21 mouse cellular contexts compared by ENCODE assay signal in genomic region chr7:99276679-99277078, GRCm38 (mm10). TPM values are rescaled to one million over a fixed set of nuclear protein-coding genes. Genes with fewer than 3 reads are reported as not detected.
A peak's percentile ranks its signal among the peaks of the same experiment; 100 is the strongest.
DNase-seq lines count a peak whose midpoint lies in the region; ATAC-seq and TF ChIP-seq lines count a peak whose summit lies in the region.
"Had no signal": no experiment of that assay in that cellular context is flagged by ENCODE, and none has a peak within 500 bp of the region (broad histone marks: within the 10 kb centered on the region; RNA-seq: fewer than 3 reads in every experiment).

No protein-coding gene starts in this region.

- no peak overlapping the region for H3K9ac ChIP-seq in stomach, embryonic 16.5 days (ENCODE audit: low read length)
- H3K9ac ChIP-seq: forebrain, postnatal 0 days; hindbrain, embryonic 12.5 days had no signal

- TF ChIP-seq POLR2A in lung, adult 2 months (IDR thresholded peaks at IDR 0.05; ENCODE audit: borderline replicate concordance, extremely low read depth, low read depth, low read length): no peak

- DNase-seq in lung, adult 18-20 months: peak; percentile 45 to 50
- DNase-seq in lung, postnatal 36 days: no peak
- peak; percentile 13 for DNase-seq in lung, postnatal 10 days
- DNase-seq in lung, adult 2 months: no peak
- no peak for DNase-seq in kidney, postnatal 36 days
- DNase-seq: adrenal gland, adult 8-10 months; adrenal gland, postnatal 25 days; cerebellum, adult 11-12 months; cerebellum, adult 9-10 months; cerebellum, postnatal 14 days; forebrain, postnatal 0 days; gastrocnemius, postnatal 36 days; heart, adult 2 months had no signal

- peak; percentile 58 for ATAC-seq in stomach, embryonic 16.5 days (ENCODE audit: insufficient read depth, low FRiP score)
- ATAC-seq: activated CD4-positive, CD25-positive, alpha-beta regulatory T cell, adult 4 months; CD4-positive, CD25-positive, alpha-beta regulatory T cell, adult 4 months; forebrain, embryonic 14.5 days; forebrain, postnatal 0 days; hindbrain, postnatal 0 days; inflammation-experienced regulatory T-cells, adult 6 months had no signal

- no peak for TF ChIP-seq CTCF in lung, adult 2 months (IDR thresholded peaks at IDR 0.05; ENCODE audit: insufficient read depth, low read length)

- H3K9me3 ChIP-seq in stomach, embryonic 16.5 days (replicated peaks; ENCODE audit: control insufficient read depth, low read length): no peaks in the 10 kb centered on the region
- H3K9me3 ChIP-seq: heart, embryonic 10.5 days; hindbrain, embryonic 12.5 days had no signal

- H3K27ac ChIP-seq in stomach, embryonic 16.5 days (ENCODE audit: low read length): no peak overlapping the region
- H3K27ac ChIP-seq: heart, adult 2 months; heart, embryonic 10.5 days; hindbrain, embryonic 12.5 days; hindbrain, postnatal 0 days had no signal

- no peaks in the 10 kb centered on the region for H3K27me3 ChIP-seq in stomach, embryonic 16.5 days (ENCODE audit: control insufficient read depth, insufficient read depth, low read length)
- H3K27me3 ChIP-seq: hindbrain, embryonic 12.5 days had no signal

- no peak overlapping the region for H3K4me2 ChIP-seq in stomach, embryonic 16.5 days (ENCODE audit: low read depth, low read length)
- H3K4me2 ChIP-seq: hindbrain, embryonic 12.5 days had no signal

- H3K4me1 ChIP-seq in lung, adult 2 months (ENCODE audit: control insufficient read depth, insufficient read depth, low read length): peaks cover 2% of the 10 kb centered on the region; the same call in 1 of the 2 replicates
- H3K4me1 ChIP-seq in stomach, embryonic 16.5 days (ENCODE audit: control insufficient read depth, insufficient read depth, low read length): peaks cover 7% of the 10 kb centered on the region; the same call in 1 of the 2 replicates

- H3K4me3 ChIP-seq in lung, adult 2 months (replicated peaks; ENCODE audit: extremely low read depth, low read depth, low read length): no peak overlapping the region
- no peak overlapping the region for H3K4me3 ChIP-seq in stomach, embryonic 16.5 days (replicated peaks; ENCODE audit: low read length)
- H3K4me3 ChIP-seq: heart, adult 2 months; heart, embryonic 10.5 days; hindbrain, embryonic 12.5 days had no signal

- no peaks in the 10 kb centered on the region for H3K36me3 ChIP-seq in stomach, embryonic 16.5 days (ENCODE audit: control insufficient read depth, insufficient read depth, low read length)
- H3K36me3 ChIP-seq: heart, embryonic 10.5 days; hindbrain, embryonic 12.5 days had no signal

- WGBS in lung, adult 2 months: 55% methylated on average over 1 of the region's 1 CpGs
- WGBS in stomach, embryonic 16.5 days: 42% methylated on average over 1 of the region's 1 CpGs

RNA-seq across cellular contexts. Expression of gene Map6, which starts 9.4 kb away (rescaled TPM):
- polyA plus RNA-seq in lung, adult 2 months (2012; rRNA removed): 24.2 and 25.4 TPM in 2 replicates
- polyA plus RNA-seq in stomach, embryonic 16.5 days (2015; fragmentation: Nextera tagmentation; extraction: Ambion mirVana): 5.0 and 5.4 TPM in 2 replicates

RNA-seq across cellular contexts. Expression of gene Mogat2, which starts 38.3 kb away (rescaled TPM):
- 1.1 and 3.1 TPM in 2 replicates for polyA plus RNA-seq in lung, adult 2 months (2012; rRNA removed)
- polyA plus RNA-seq in stomach, embryonic 16.5 days (2015; fragmentation: Nextera tagmentation; extraction: Ambion mirVana): 31.3 and 33.7 TPM in 2 replicates
- polyA plus RNA-seq: activated CD4-positive, CD25-positive, alpha-beta regulatory T cell, adult 4 months; CD4-positive, CD25-positive, alpha-beta regulatory T cell, adult 4 months; inflammation-experienced regulatory T-cells, adult 6 months had no signal

Comparison
In these comparisons a context has a peak if more than half of its experiments do, and no peak if none do; other contexts are left out.
1. DNase-seq: peak in lung, adult 18-20 months (2 of 2) and lung, postnatal 10 days (single experiment); none in lung, postnatal 36 days (single experiment), lung, adult 2 months (single experiment) and kidney, postnatal 36 days (0 of 2).